Mouse (Mus musculus): ENCODE results near the gene R3hdm2. TPM values are rescaled to one million over a fixed set of nuclear protein-coding genes. Genes with fewer than 3 reads are reported as not detected.

R3hdm2 gene
- polyA plus RNA-seq, 1 experiment: 475 TPM

GRCm38 (mm10) chr10:127407391-127407790, 27.3 kb downstream of the R3hdm2 start:
- TF ChIP-seq POLR2A (IDR thresholded peaks at IDR 0.05; ENCODE audit: insufficient read depth, low read depth, low read length): no peak
- no peak for TF ChIP-seq CTCF (IDR thresholded peaks at IDR 0.05; ENCODE audit: insufficient read depth, low read depth, low read length)
- no peak overlapping the region for H3K4me3 ChIP-seq (ENCODE audit: insufficient read depth, low read depth, low read length)
- H3K27ac ChIP-seq (ENCODE audit: insufficient read depth, low read depth, low read length): no peak overlapping the region
- H3K4me1 ChIP-seq (ENCODE audit: control insufficient read depth, insufficient read depth, low read length): peaks cover 4% of the 10 kb centered on the region; the same call in 1 of the 2 replicates
- WGBS: 55% methylated on average over 4 of the region's 4 CpGs

GRCm38 (mm10) chr10:127412101-127412500, 32.0 kb downstream of the R3hdm2 start:
- 55% methylated on average over 5 of the region's 5 CpGs for WGBS
- H3K4me1 ChIP-seq (ENCODE audit: control insufficient read depth, insufficient read depth, low read length): peaks cover 4% of the 10 kb centered on the region; the same call in 1 of the 2 replicates
- no peak overlapping the region for H3K4me3 ChIP-seq (ENCODE audit: insufficient read depth, low read depth, low read length)
- TF ChIP-seq CTCF (IDR thresholded peaks at IDR 0.05; ENCODE audit: insufficient read depth, low read depth, low read length) (no peak), POLR2A (IDR thresholded peaks at IDR 0.05; ENCODE audit: insufficient read depth, low read depth, low read length) (no peak)
- H3K27ac ChIP-seq (ENCODE audit: insufficient read depth, low read depth, low read length): 0 out of 2 replicates have a peak overlapping the region, but pooled peaks have one; percentile 13

- H3K27ac ChIP-seq (ENCODE audit: insufficient read depth, low read depth, low read length): no peak overlapping the region
- 25% methylated on average over 2 of the region's 2 CpGs for WGBS
- no peak overlapping the region for H3K4me3 ChIP-seq (ENCODE audit: insufficient read depth, low read depth, low read length)
- TF ChIP-seq CTCF (IDR thresholded peaks at IDR 0.05; ENCODE audit: insufficient read depth, low read depth, low read length) (no peak), POLR2A (IDR thresholded peaks at IDR 0.05; ENCODE audit: insufficient read depth, low read depth, low read length) (no peak)
- peaks cover 2% of the 10 kb centered on the region; the same call in 1 of the 2 replicates for H3K4me1 ChIP-seq (ENCODE audit: control insufficient read depth, insufficient read depth, low read length)
Measured at GRCm38 (mm10) chr10:127412776-127413175, 32.6 kb downstream of the R3hdm2 start.

- no peak for TF ChIP-seq POLR2A (IDR thresholded peaks at IDR 0.05; ENCODE audit: insufficient read depth, low read depth, low read length)
- no peak for TF ChIP-seq CTCF (IDR thresholded peaks at IDR 0.05; ENCODE audit: insufficient read depth, low read depth, low read length)
- 90% methylated on average over 1 of the region's 1 CpGs for WGBS
- no peak overlapping the region for H3K4me3 ChIP-seq (ENCODE audit: insufficient read depth, low read depth, low read length)
- H3K27ac ChIP-seq (ENCODE audit: insufficient read depth, low read depth, low read length): no peak overlapping the region
- peaks cover 2% of the 10 kb centered on the region; the same call in 1 of the 2 replicates for H3K4me1 ChIP-seq (ENCODE audit: control insufficient read depth, insufficient read depth, low read length)
Measured at GRCm38 (mm10) chr10:127413585-127413984, 33.5 kb downstream of the R3hdm2 start.

GRCm38 (mm10) chr10:127414141-127414540, 34.0 kb downstream of the R3hdm2 start:
- peaks cover 2% of the 10 kb centered on the region; the same call in 1 of the 2 replicates for H3K4me1 ChIP-seq (ENCODE audit: control insufficient read depth, insufficient read depth, low read length)
- TF ChIP-seq CTCF (IDR thresholded peaks at IDR 0.05; ENCODE audit: insufficient read depth, low read depth, low read length): no peak
- TF ChIP-seq POLR2A (IDR thresholded peaks at IDR 0.05; ENCODE audit: insufficient read depth, low read depth, low read length): no peak
- no peak overlapping the region for H3K27ac ChIP-seq (ENCODE audit: insufficient read depth, low read depth, low read length)
- H3K4me3 ChIP-seq (ENCODE audit: insufficient read depth, low read depth, low read length): no peak overlapping the region
- 95% methylated on average over 3 of the region's 3 CpGs for WGBS

- Histone ChIP-seq H3K4me3 (ENCODE audit: insufficient read depth, low read depth, low read length) (peak overlapping the region; percentile 29), H3K4me1 (ENCODE audit: control insufficient read depth, insufficient read depth, low read length) (peaks cover 7% of the 10 kb centered on the region; the same call in 1 of the 2 replicates), H3K27ac (ENCODE audit: insufficient read depth, low read depth, low read length) (no peak overlapping the region)
- WGBS: 15% methylated on average over 6 of the region's 6 CpGs
- no peak for TF ChIP-seq POLR2A (IDR thresholded peaks at IDR 0.05; ENCODE audit: insufficient read depth, low read depth, low read length)
- TF ChIP-seq CTCF (IDR thresholded peaks at IDR 0.05; ENCODE audit: insufficient read depth, low read depth, low read length): no peak
Measured at GRCm38 (mm10) chr10:127420131-127420530, 40.0 kb downstream of the R3hdm2 start.

GRCm38 (mm10) chr10:127420676-127421353, 40.7 kb downstream of the R3hdm2 start:
- 2% methylated on average over 9 of the region's 9 CpGs for WGBS
- peak overlapping the region; percentile 92 for H3K27ac ChIP-seq (ENCODE audit: insufficient read depth, low read depth, low read length)
- peaks cover 8% of the 10 kb centered on the region; the same call in 1 of the 2 replicates for H3K4me1 ChIP-seq (ENCODE audit: control insufficient read depth, insufficient read depth, low read length)
- no peak for TF ChIP-seq POLR2A (IDR thresholded peaks at IDR 0.05; ENCODE audit: insufficient read depth, low read depth, low read length)
- TF ChIP-seq CTCF (IDR thresholded peaks at IDR 0.05; ENCODE audit: insufficient read depth, low read depth, low read length): no peak
- peak overlapping the region; percentile 86 for H3K4me3 ChIP-seq (ENCODE audit: insufficient read depth, low read depth, low read length)

- H3K27ac ChIP-seq (ENCODE audit: insufficient read depth, low read depth, low read length): no peak overlapping the region; the same call in 1 of the 2 replicates
- H3K4me1 ChIP-seq (ENCODE audit: control insufficient read depth, insufficient read depth, low read length): peaks cover 9% of the 10 kb centered on the region; the same call in 1 of the 2 replicates
- TF ChIP-seq CTCF (IDR thresholded peaks at IDR 0.05; ENCODE audit: insufficient read depth, low read depth, low read length) (no peak), POLR2A (IDR thresholded peaks at IDR 0.05; ENCODE audit: insufficient read depth, low read depth, low read length) (no peak)
- peak overlapping the region; percentile 31 for H3K4me3 ChIP-seq (ENCODE audit: insufficient read depth, low read depth, low read length)
- WGBS: 9% methylated on average over 6 of the region's 6 CpGs
Measured at GRCm38 (mm10) chr10:127422047-127422446, 41.9 kb downstream of the R3hdm2 start.

- Histone ChIP-seq H3K4me3 (ENCODE audit: insufficient read depth, low read depth, low read length) (no peak overlapping the region), H3K27ac (ENCODE audit: insufficient read depth, low read depth, low read length) (no peak overlapping the region), H3K4me1 (ENCODE audit: control insufficient read depth, insufficient read depth, low read length) (peaks cover 12% of the 10 kb centered on the region)
- TF ChIP-seq CTCF (IDR thresholded peaks at IDR 0.05; ENCODE audit: insufficient read depth, low read depth, low read length) (no peak), POLR2A (IDR thresholded peaks at IDR 0.05; ENCODE audit: insufficient read depth, low read depth, low read length) (no peak)
- WGBS: 87% methylated on average over 2 of the region's 2 CpGs
Measured at GRCm38 (mm10) chr10:127425794-127426193, 45.7 kb downstream of the R3hdm2 start.
